Mouse (Mus musculus) brain, adult 2 months (tissue): ENCODE measurements around the gene Ccdc85c.

Experiments
- DNase-seq: peaks from one replicate; pipeline ENCODE4 v3.0.0; 2011; ENCODE audit warnings: low read depth, low spot score

The Ccdc85c gene

GRCm38 (mm10) chr12:108268970-108269369 lies 6.3 kb downstream of the Ccdc85c start:
- peak; percentile 27 for DNase-seq

DNA sequence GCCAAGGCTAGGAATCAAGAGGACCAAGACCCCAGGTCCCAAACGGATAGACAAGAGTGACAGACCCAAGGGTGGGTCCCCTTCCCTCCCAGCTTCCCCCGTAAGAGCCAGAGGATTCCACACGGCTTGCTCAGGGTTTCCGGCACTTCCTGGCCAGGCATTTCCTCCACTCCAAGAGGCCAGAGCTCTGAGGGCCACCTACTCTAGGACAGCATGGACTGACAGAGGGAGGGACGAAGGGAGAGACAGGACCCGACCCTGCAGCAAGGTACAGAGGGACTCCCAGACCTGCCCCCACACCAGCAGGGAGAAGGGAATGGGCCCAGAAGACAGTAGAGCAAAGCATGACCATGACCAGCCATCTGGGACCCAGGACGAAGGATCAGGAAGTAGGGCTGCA lies 7.6 kb downstream of the Ccdc85c start:
- no peak for DNase-seq

- DNase-seq: peak; percentile 85
Measured at GRCm38 (mm10) chr12:108265831-108266619, 9.2 kb downstream of the Ccdc85c start.

- no peak for DNase-seq
Measured at GRCm38 (mm10) chr12:108264918-108265317, 10.3 kb downstream of the Ccdc85c start.

- DNase-seq: no peak
Measured at GRCm38 (mm10) chr12:108260950-108261349, 14.3 kb downstream of the Ccdc85c start.

GRCm38 (mm10) chr12:108259322-108260049 lies 15.7 kb downstream of the Ccdc85c start:
- no peak for DNase-seq

GRCm38 (mm10) chr12:108256734-108257133 lies 18.5 kb downstream of the Ccdc85c start:
- DNase-seq: no peak

GRCm38 (mm10) chr12:108255960-108256359 lies 19.3 kb downstream of the Ccdc85c start:
- DNase-seq: no peak

- peak; percentile 83 for DNase-seq
Measured at GRCm38 (mm10) chr12:108255511-108255919, 19.7 kb downstream of the Ccdc85c start.

DNA sequence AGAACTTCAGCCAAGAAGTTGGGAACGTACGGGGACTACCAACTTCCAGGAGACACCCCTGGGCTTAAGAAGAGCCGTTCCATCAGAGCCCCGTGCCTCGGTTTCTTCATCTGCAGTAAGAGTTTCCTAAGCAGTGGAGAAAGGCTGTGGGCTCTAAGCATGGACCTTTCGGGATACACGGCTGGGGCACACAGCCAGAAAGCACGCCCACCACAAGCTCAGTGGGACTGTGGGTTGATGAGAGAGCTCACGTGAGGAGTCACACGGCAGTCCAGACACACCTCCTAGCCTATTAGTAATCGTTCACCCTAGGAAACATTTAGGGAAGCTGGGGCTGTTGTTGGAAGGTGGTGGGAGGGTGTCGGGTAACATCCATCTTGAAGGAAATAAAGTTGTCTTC lies 22.2 kb downstream of the Ccdc85c start:
- peak; percentile 67 for DNase-seq

- no peak for DNase-seq
Measured at GRCm38 (mm10) chr12:108251825-108252542, 23.2 kb downstream of the Ccdc85c start.

DNA sequence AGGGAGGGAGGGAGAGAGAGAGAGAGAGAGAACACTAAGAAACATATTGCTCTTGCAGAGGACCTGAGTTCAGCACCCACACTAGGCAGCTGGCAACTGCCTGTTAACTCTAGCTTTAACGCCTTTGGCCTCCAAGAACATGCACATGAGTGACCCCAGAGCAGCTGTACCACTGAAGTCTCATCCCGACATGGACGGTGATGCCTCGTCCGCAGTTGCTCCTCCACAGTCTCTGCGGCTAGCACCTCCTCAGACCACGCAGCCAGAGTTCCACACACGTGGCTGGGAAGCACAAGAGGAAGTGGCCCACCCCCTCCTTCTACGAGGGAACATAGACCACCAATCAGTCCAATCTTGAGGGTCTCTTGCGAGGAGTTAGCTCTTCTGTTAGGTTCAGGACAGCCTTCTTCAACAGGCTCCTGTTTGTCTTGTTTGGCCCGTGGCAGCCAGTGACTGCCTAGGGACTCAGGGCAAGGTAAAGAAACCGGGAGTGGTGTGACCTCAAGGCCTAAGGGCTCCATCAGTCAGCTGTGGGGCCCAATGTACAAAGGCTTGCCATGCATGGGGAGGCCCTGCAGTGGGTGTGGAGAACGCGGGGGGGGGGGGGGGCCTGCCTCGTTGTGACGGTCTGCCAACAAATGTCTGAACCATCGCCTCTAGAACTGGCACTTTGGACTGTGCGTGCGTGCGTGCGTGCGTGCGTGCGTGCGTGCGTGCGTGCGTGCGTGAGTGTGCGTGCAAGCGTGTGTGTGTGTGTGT lies 24.0 kb downstream of the Ccdc85c start:
- DNase-seq: no peak

DNA sequence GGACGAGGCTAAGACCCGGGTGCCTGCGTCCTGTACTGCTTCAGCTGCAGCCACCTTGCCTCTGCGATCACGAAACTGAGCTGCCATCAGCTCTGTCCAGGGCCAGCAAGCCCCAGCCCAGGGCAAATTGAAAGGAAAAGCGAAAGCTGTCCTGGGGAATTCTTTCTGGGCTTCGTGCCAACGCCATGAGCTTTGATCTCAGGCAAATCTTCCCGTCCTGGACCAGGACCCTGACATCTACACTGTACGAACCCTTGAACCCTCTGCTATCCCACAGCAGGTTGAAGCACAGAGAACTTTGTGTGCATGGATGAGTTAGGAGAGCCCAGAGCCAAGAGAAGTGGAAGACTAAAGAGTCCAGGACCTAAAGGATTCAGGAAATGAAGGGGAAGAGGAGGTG lies 25.7 kb downstream of the Ccdc85c start:
- DNase-seq: no peak

- no peak for DNase-seq
Measured at GRCm38 (mm10) chr12:108249019-108249418, 26.2 kb downstream of the Ccdc85c start.

GRCm38 (mm10) chr12:108246759-108247500 lies 28.3 kb downstream of the Ccdc85c start:
- DNase-seq: peak; percentile 31

- no peak for DNase-seq
Measured at GRCm38 (mm10) chr12:108245579-108245978, 29.6 kb downstream of the Ccdc85c start.

DNA sequence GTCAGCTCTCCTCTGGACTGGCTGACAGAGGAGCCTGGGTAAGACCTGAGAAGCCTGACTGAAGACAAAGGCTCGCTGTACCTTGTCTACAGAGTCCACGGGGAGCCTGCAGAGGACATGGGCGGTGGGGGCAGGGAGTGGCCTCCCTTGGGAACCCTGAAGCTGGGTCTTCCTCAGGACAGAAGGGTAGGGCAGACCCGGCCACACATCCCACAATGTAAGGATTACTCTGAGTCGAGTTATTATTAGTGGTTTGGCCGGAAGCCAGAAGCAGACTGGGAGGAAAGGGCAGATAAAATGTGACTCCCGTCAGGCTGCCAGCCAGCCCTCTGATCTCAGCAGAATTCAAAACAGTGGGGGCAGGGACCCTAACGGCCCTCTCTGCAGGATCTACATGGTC lies 30.4 kb downstream of the Ccdc85c start:
- peak; percentile 87 for DNase-seq

DNA sequence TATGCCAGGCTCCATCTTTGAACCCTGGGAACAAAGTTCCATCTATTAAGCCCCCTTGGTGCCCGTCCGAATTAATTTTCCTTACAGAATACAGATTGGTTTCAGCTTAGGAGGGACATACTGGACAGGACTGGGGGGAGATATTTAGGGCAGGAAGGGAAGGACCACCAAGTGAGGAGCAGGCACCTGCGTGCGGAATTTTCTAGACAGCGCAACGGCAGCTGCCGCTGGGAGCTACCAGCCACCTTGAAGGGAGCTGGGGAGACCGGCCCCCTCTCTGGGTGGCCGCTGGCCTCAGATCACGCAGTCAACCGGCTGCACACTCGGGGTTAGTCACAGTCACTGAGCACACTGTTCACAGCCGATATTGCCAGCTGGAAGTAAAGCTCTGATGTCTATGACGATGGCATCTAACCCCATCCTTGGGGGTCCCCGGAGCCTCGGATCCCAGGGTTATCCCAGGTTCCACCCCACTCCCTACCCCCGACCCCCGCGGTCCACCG lies 32.9 kb downstream of the Ccdc85c start:
- DNase-seq: no peak

DNA sequence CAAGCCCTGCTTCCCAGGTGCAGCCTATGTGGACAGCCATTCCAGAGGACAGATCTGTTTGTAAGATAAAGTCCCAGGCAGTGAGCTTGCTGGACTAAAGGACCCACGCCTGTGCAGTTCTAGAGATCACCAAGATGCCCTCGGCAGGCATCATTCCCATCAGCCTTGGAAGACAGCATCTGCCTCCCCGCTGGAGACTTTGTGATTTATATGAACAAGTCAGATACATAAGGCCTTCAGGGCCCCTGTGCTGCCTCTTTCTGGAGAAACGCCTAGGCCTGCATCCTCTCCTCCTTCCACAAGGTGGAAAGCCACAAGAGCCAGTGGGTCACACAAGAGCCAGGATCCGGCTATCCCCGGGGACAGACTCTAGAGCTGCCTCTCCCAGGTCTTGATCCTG lies 33.6 kb downstream of the Ccdc85c start:
- DNase-seq: peak; percentile 37

GRCm38 (mm10) chr12:108240953-108241588 lies 34.2 kb downstream of the Ccdc85c start:
- DNase-seq: peak; percentile 86
